Mouse (Mus musculus) hindbrain, embryonic 10.5 days (tissue): ENCODE results near the gene Morc3. TPM values are rescaled to one million over a fixed set of nuclear protein-coding genes. Genes with fewer than 3 reads are reported as not detected.

Experiments
- DNase-seq: peaks from one replicate; pipeline ENCODE4 v3.0.0-alpha.2; 2017; ENCODE audit warnings: low spot score
- H3K27ac ChIP-seq: fragments of 300-500 bp; sonication (generic); 2 replicates; pipeline ENCODE4 v1.5.1; 2016; ENCODE audit warnings: mild to moderate bottlenecking, moderate library complexity
- H3K27me3 ChIP-seq: fragments of 300-500 bp; sonication (generic); 2 replicates; pipeline ENCODE4 v1.6.1; 2016; ENCODE audit warnings: mild to moderate bottlenecking; ENCODE audit not compliant: poor library complexity, insufficient read depth, severe bottlenecking
- H3K36me3 ChIP-seq: fragments of 300-500 bp; sonication (generic); 2 replicates; pipeline ENCODE4 v1.6.1; 2016; ENCODE audit warnings: mild to moderate bottlenecking, moderate library complexity
- H3K4me1 ChIP-seq: fragments of 300-500 bp; sonication (generic); replicated peaks from 2 replicates; pipeline ENCODE4 v1.6.1; 2016; ENCODE audit warnings: mild to moderate bottlenecking
- H3K4me3 ChIP-seq: fragments of 300-500 bp; sonication (generic); 2 replicates; pipeline ENCODE4 v1.5.1; 2016; ENCODE audit warnings: mild to moderate bottlenecking, moderate library complexity
- H3K9me3 ChIP-seq: fragments of 300-500 bp; sonication (generic); 2 replicates; pipeline ENCODE4 v1.6.1; 2016; ENCODE audit warnings: mild to moderate bottlenecking, moderate library complexity
- WGBS: fragments of 180-500 bp; shearing (Covaris S2); methylation state at CpG from one replicate; pipeline ENCODE4 v1.1.7; 2016; 5-methylcytosine and 5-hydroxymethylcytosine counted together
- polyA plus RNA-seq: library from polyadenylated mRNA; unstranded; fragments of >200 nt; fragmentation: Nextera tagmentation; extraction: Ambion mirVana; gene quantifications from 2 replicates; pipeline ENCODE4 v1.2.1, GENCODE M21; 2016

Gene Morc3
- polyA plus RNA-seq, 1 experiment from 2014 or later: 24.7 TPM

DNA sequence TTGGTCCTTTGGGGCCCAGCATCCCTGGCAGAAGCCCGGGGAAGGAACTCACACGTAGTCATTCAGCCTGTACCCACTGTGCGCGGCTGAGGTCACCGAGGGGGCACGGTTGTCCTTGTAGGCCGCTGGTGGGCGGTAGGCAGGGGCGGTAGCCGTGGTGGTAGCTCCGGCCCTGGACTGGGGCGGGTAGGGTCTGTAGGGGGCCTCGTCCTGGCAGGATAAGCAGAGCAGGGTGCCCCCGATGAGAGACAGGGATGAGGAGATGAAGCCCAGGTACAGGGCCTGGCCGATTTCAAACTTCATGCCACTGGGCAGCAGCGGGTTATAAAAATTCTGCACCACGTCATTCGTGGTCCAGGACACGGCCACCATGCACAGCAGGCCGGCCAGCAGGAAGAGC lies 87.3 kb downstream of the Morc3 start:
- no peaks in the 10 kb centered on the region for H3K36me3 ChIP-seq
- no peak for DNase-seq
- peaks cover 12% of the 10 kb centered on the region; the same call in 1 of the 2 replicates for H3K27me3 ChIP-seq
- no peak overlapping the region for H3K27ac ChIP-seq
- no peaks in the 10 kb centered on the region for H3K9me3 ChIP-seq
- no peak overlapping the region for H3K4me3 ChIP-seq
- 70% methylated on average over 20 of the region's 20 CpGs for WGBS
- 0 out of 2 replicates have a peak, but pooled peaks cover 6% of the 10 kb centered on the region for H3K4me1 ChIP-seq

DNA sequence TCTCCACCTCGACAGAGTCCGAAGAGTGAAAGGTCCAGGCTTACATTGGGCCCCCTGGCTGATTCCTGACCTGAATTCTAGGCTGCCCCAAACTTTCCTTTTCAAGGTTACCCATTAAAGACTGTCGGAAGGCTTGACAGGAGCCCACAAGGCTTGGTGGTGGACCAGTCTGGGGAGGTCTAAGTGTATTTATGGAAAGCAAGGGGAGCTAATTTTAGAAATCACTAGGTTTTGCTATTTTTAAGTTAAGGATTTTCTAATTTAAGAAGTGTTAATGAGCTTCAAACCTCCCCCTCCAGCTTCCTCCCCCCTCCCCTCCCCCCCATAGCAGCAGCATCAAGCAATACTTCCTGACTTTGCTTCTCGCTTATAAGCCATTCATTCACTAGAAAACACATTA lies 88.8 kb downstream of the Morc3 start:
- Histone ChIP-seq H3K27me3 (peaks cover 12% of the 10 kb centered on the region; the same call in 1 of the 2 replicates), H3K36me3 (no peaks in the 10 kb centered on the region), H3K4me1 (0 out of 2 replicates have a peak, but pooled peaks cover 6% of the 10 kb centered on the region), H3K4me3 (no peak overlapping the region), H3K27ac (no peak overlapping the region), H3K9me3 (no peaks in the 10 kb centered on the region)
- WGBS: 71% methylated on average over 4 of the region's 4 CpGs
- no peak for DNase-seq

DNA sequence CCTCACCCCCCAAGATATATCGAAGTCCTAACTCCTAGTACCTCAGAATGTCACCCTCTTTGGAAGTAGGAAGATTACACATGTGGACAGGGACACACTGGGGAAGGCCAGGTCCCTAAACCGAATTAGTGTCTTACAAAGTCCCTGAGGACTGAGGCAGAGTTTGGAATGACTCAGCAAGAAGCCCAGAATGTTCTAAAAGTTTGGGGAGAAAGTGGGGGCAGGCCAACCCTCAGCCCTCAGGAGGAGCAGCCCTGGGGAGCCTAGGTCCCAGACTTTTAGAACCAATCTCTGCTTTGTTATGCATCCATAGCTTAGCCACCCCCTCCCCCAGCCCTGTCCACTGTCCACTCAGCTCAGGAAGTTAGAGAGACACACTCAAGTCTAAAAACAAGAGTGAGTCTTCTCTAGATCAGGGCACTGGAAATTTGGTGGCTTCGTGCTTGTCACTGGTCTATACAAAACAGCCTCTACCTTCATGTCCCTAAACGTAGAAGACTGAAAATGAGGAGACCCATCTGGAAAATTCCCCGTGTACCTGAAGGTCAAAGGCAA lies 91.0 kb downstream of the Morc3 start:
- H3K36me3 ChIP-seq: no peaks in the 10 kb centered on the region
- 84% methylated on average over 5 of the region's 5 CpGs for WGBS

DNA sequence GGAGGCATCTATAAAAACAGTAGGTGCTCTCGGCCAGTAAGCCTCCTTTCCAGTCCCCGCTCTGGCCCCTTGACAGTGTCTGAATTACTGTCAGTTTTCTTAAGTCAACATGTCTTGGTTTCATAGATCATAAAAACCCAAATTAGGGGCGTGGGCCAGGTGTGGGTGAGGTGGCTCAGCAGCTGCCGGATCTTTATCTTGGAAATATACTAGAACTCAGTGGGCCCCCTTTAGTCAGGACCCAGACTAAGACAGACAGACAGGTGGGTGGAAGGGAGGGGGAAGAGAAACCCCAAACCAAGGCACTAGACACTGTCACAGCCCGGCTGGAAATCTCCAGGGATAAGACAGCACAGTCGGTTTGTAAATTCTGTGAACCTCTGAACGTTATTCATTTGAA lies 91.9 kb downstream of the Morc3 start:
- WGBS: 80% methylated on average over 7 of the region's 7 CpGs
- H3K36me3 ChIP-seq: no peaks in the 10 kb centered on the region

More for the DNA sequence above, 91.0 kb downstream of the Morc3 start:
- no peaks in the 10 kb centered on the region for H3K9me3 ChIP-seq
- H3K4me1 ChIP-seq: 0 out of 2 replicates have a peak, but pooled peaks cover 6% of the 10 kb centered on the region
- DNase-seq: no peak
- H3K27ac ChIP-seq: no peak overlapping the region
- no peak overlapping the region for H3K4me3 ChIP-seq
- peaks cover 12% of the 10 kb centered on the region; the same call in 1 of the 2 replicates for H3K27me3 ChIP-seq

More for the DNA sequence above, 91.9 kb downstream of the Morc3 start:
- Histone ChIP-seq H3K4me1 (no peaks in the 10 kb centered on the region), H3K9me3 (no peaks in the 10 kb centered on the region), H3K4me3 (no peak overlapping the region), H3K27me3 (peaks cover 12% of the 10 kb centered on the region; the same call in 1 of the 2 replicates), H3K27ac (no peak overlapping the region)
- no peak for DNase-seq

Other genes starting within 250 kb of the Morc3 start
- gene Setd4, start 228.1 kb upstream of the Morc3 start, polyA plus RNA-seq: 11.4 and 14.3 TPM in 2 replicates
- 85.4 and 103 TPM in 2 replicates for gene Cbr1, start 226.3 kb upstream of the Morc3 start, polyA plus RNA-seq
- not detected in 2 replicates for gene Gm5678, start 204.0 kb upstream of the Morc3 start, polyA plus RNA-seq
- 1.3 and 1.5 TPM in 2 replicates for gene Cbr3, start 148.9 kb upstream of the Morc3 start, polyA plus RNA-seq
- 12.0 and 20.2 TPM in 2 replicates for gene Dop1b, start 120.2 kb upstream of the Morc3 start, polyA plus RNA-seq
- 109 and 132 TPM in 2 replicates for gene Chaf1b, start 51.8 kb downstream of the Morc3 start, polyA plus RNA-seq
- not detected in 2 replicates for gene Cldn14, start 176.7 kb downstream of the Morc3 start, polyA plus RNA-seq